30 mouse cellular contexts compared by ENCODE assay signal in genomic region chr6:115782781-115783180, GRCm38 (mm10). TPM values are rescaled to one million over a fixed set of nuclear protein-coding genes. Genes with fewer than 3 reads are reported as not detected.
A peak's percentile ranks its signal among the peaks of the same experiment; 100 is the strongest.
DNase-seq lines count a peak whose midpoint lies in the region; ATAC-seq and TF ChIP-seq lines count a peak whose summit lies in the region.
"Had no signal": no experiment of that assay in that cellular context is flagged by ENCODE, and none has a peak within 500 bp of the region (broad histone marks: within the 10 kb centered on the region; RNA-seq: fewer than 3 reads in every experiment).

No protein-coding gene starts in this region.

- peak overlapping the region; percentile 30; the same call in 1 of the 2 replicates for H3K27ac ChIP-seq in heart, postnatal 0 days (ENCODE audit: low read depth)
- H3K27ac ChIP-seq in heart, embryonic 11.5 days (ENCODE audit: low read depth, low read length) = no peak overlapping the region
- H3K27ac ChIP-seq in stomach, postnatal 0 days (replicated peaks) = no peak overlapping the region
- H3K27ac ChIP-seq in intestine, embryonic 15.5 days = no peak overlapping the region
- H3K27ac ChIP-seq: embryonic facial prominence, embryonic 12.5 days; hindbrain, embryonic 13.5 days; left cerebral cortex, adult 2 months; limb, embryonic 12.5 days; neural tube, embryonic 13.5 days had no signal

- H3K4me3 ChIP-seq in heart, postnatal 0 days (ENCODE audit: low read depth, low read length) = no peak overlapping the region
- no peak overlapping the region for H3K4me3 ChIP-seq in heart, embryonic 11.5 days (ENCODE audit: low read depth, low read length)
- H3K4me3 ChIP-seq in stomach, postnatal 0 days (ENCODE audit: low read depth, low read length) = no peak overlapping the region
- H3K4me3 ChIP-seq in intestine, embryonic 15.5 days (replicated peaks) = no peak overlapping the region
- H3K4me3 ChIP-seq: embryonic facial prominence, embryonic 12.5 days; hindbrain, embryonic 13.5 days; left cerebral cortex, adult 2 months; limb, embryonic 12.5 days; neural tube, embryonic 13.5 days had no signal

- no peak for TF ChIP-seq CTCF in heart, postnatal 0 days (IDR thresholded peaks at IDR 0.05; ENCODE audit: low read depth)
- TF ChIP-seq CTCF in stomach, postnatal 0 days (IDR thresholded peaks at IDR 0.05; ENCODE audit: low read depth) = no peak

- no peaks in the 10 kb centered on the region for H3K27me3 ChIP-seq in heart, postnatal 0 days (ENCODE audit: control insufficient read depth, insufficient read depth, low read length)
- no peaks in the 10 kb centered on the region for H3K27me3 ChIP-seq in heart, embryonic 11.5 days (ENCODE audit: control insufficient read depth, insufficient read depth, low read length)
- no peaks in the 10 kb centered on the region for H3K27me3 ChIP-seq in stomach, postnatal 0 days (ENCODE audit: control insufficient read depth, insufficient read depth, low read length)
- H3K27me3 ChIP-seq in intestine, embryonic 15.5 days (replicated peaks) = no peaks in the 10 kb centered on the region
- H3K27me3 ChIP-seq: embryonic facial prominence, embryonic 12.5 days; hindbrain, embryonic 13.5 days; limb, embryonic 12.5 days; neural tube, embryonic 13.5 days had no signal

- H3K4me1 ChIP-seq in heart, postnatal 0 days (ENCODE audit: control insufficient read depth, insufficient read depth) = no peaks in the 10 kb centered on the region
- no peaks in the 10 kb centered on the region for H3K4me1 ChIP-seq in heart, embryonic 11.5 days (ENCODE audit: control insufficient read depth, insufficient read depth, low read length)
- H3K4me1 ChIP-seq in stomach, postnatal 0 days (replicated peaks; ENCODE audit: control insufficient read depth, insufficient read depth) = no peaks in the 10 kb centered on the region
- no peaks in the 10 kb centered on the region for H3K4me1 ChIP-seq in intestine, embryonic 15.5 days (replicated peaks)
- H3K4me1 ChIP-seq: embryonic facial prominence, embryonic 12.5 days; limb, embryonic 12.5 days had no signal

- TF ChIP-seq EP300 in heart, postnatal 0 days (IDR thresholded peaks at IDR 0.05; ENCODE audit: low read depth) = no peak
- TF ChIP-seq EP300 in stomach, postnatal 0 days (optimal IDR thresholded peaks at IDR 0.05) = no peak

- H3K36me3 ChIP-seq in heart, postnatal 0 days (replicated peaks; ENCODE audit: control insufficient read depth, insufficient read depth, low read length) = peaks cover 91% of the 10 kb centered on the region
- peaks cover 63% of the 10 kb centered on the region for H3K36me3 ChIP-seq in heart, embryonic 11.5 days (ENCODE audit: control insufficient read depth, insufficient read depth, low read length)
- H3K36me3 ChIP-seq in stomach, postnatal 0 days (ENCODE audit: control insufficient read depth, insufficient read depth, low read length) = peaks cover 4% of the 10 kb centered on the region; the same call in 1 of the 2 replicates
- peaks cover 36% of the 10 kb centered on the region for H3K36me3 ChIP-seq in intestine, embryonic 15.5 days

- no peaks in the 10 kb centered on the region for H3K9me3 ChIP-seq in heart, postnatal 0 days (replicated peaks; ENCODE audit: control insufficient read depth, low read length)
- H3K9me3 ChIP-seq in heart, embryonic 11.5 days (replicated peaks; ENCODE audit: control insufficient read depth, low read length) = no peaks in the 10 kb centered on the region
- no peaks in the 10 kb centered on the region for H3K9me3 ChIP-seq in stomach, postnatal 0 days (ENCODE audit: control insufficient read depth, low read length)
- H3K9me3 ChIP-seq in intestine, embryonic 15.5 days = no peaks in the 10 kb centered on the region
- H3K9me3 ChIP-seq: embryonic facial prominence, embryonic 12.5 days; hindbrain, embryonic 13.5 days; limb, embryonic 12.5 days; neural tube, embryonic 13.5 days had no signal

- peak; percentile 24; the same call in 1 of the 2 replicates for ATAC-seq in heart, postnatal 0 days (ENCODE audit: insufficient read depth, low read depth)
- ATAC-seq in heart, embryonic 11.5 days (replicated peaks; ENCODE audit: insufficient number of reproducible peaks, low FRiP score, low TSS enrichment) = no peak
- ATAC-seq in stomach, postnatal 0 days (ENCODE audit: low FRiP score, low TSS enrichment) = peak; percentile 38; the same call in 1 of the 2 replicates
- ATAC-seq in intestine, embryonic 15.5 days = no peak
- ATAC-seq: forebrain, embryonic 14.5 days; intestine, postnatal 0 days; midbrain, embryonic 16.5 days had no signal

- WGBS in heart, postnatal 0 days = 66% methylated on average over 3 of the region's 3 CpGs
- WGBS in heart, embryonic 11.5 days (ENCODE audit: insufficient replicate concordance) = 80% methylated on average over 3 of the region's 3 CpGs
- WGBS in stomach, postnatal 0 days = 88% methylated on average over 3 of the region's 3 CpGs
- 88% methylated on average over 3 of the region's 3 CpGs for WGBS in intestine, embryonic 15.5 days

- no peak overlapping the region for H3K4me2 ChIP-seq in heart, postnatal 0 days (ENCODE audit: low read depth, low read length)
- H3K4me2 ChIP-seq in heart, embryonic 11.5 days = no peak overlapping the region
- no peak overlapping the region for H3K4me2 ChIP-seq in stomach, postnatal 0 days (replicated peaks; ENCODE audit: low read depth)
- H3K4me2 ChIP-seq in intestine, embryonic 15.5 days (replicated peaks) = no peak overlapping the region
- H3K4me2 ChIP-seq: embryonic facial prominence, embryonic 12.5 days; hindbrain, embryonic 13.5 days; limb, embryonic 12.5 days; midbrain, embryonic 11.5 days; neural tube, embryonic 13.5 days had no signal

- peak; percentile 77 to 86 for DNase-seq in adrenal gland, adult (ENCODE audit: inconsistent age in 2 of 2, low spot score in 1 of 2)
- no peak for DNase-seq in adrenal gland, postnatal 25 days
- no peak for DNase-seq in heart, postnatal 0 days (ENCODE audit: low spot score)
- peak; percentile 61 for DNase-seq in ZHBTc4 (ENCODE audit: low read depth, low spot score)
- no peak for DNase-seq in stomach, postnatal 0 days (ENCODE audit: low spot score)
- DNase-seq in urinary bladder, postnatal 36 days (ENCODE audit: low spot score in 2 of 2) = no peak
- DNase-seq: cerebellum, adult 11-12 months; cerebellum, adult 9-11 months; embryo, embryonic 11 days; gastrocnemius, postnatal 25 days; heart, adult 18-20 months; heart, postnatal 4 days; kidney, adult 9 months; kidney, postnatal 10 days; lung, postnatal 36 days; right cerebral cortex, postnatal 14 days; thymus, postnatal 14 days had no signal

- H3K9ac ChIP-seq in heart, postnatal 0 days (replicated peaks; ENCODE audit: low read depth, low read length) = no peak overlapping the region
- H3K9ac ChIP-seq in heart, embryonic 11.5 days (ENCODE audit: low read depth, low read length) = no peak overlapping the region
- no peak overlapping the region for H3K9ac ChIP-seq in stomach, postnatal 0 days (ENCODE audit: low read length)
- no peak overlapping the region for H3K9ac ChIP-seq in intestine, embryonic 15.5 days
- H3K9ac ChIP-seq: embryonic facial prominence, embryonic 12.5 days; hindbrain, embryonic 13.5 days; limb, embryonic 12.5 days; neural tube, embryonic 13.5 days had no signal

RNA-seq across cellular contexts. Expression of gene Cand2, which starts 8.4 kb away (rescaled TPM):
- total RNA-seq in adrenal gland, postnatal 25 days (2021) = 11.2 and 14.1 TPM in 2 replicates
- total RNA-seq in heart, postnatal 0 days (2014; rRNA removed; ENCODE audit: low replicate concordance) = 50.9 and 56.5 TPM in 2 replicates
- polyA plus RNA-seq in heart, postnatal 0 days (2015; fragmentation: Nextera tagmentation; extraction: Ambion mirVana) = 29.2 and 30.0 TPM in 2 replicates
- polyA plus RNA-seq in heart, embryonic 11.5 days (2014; fragmentation: Nextera tagmentation; extraction: Ambion mirVana) = 38.8 and 50.8 TPM in 2 replicates
- polyA plus RNA-seq in stomach, postnatal 0 days (2015; fragmentation: Nextera tagmentation; extraction: Ambion mirVana) = 3.2 and 3.5 TPM in 2 replicates
- 16.8 and 17.2 TPM in 2 replicates for polyA plus RNA-seq in intestine, embryonic 15.5 days (2015; fragmentation: Nextera tagmentation; extraction: Ambion mirVana)

RNA-seq across cellular contexts. Expression of gene Tmem40, which starts 20.6 kb away (rescaled TPM):
- not detected in 2 replicates for total RNA-seq in adrenal gland, postnatal 25 days (2021)
- 0.23 and 2.3 TPM in 2 replicates for total RNA-seq in heart, postnatal 0 days (2014; rRNA removed; ENCODE audit: low replicate concordance)
- 0.26 and 0.40 TPM in 2 replicates for polyA plus RNA-seq in heart, postnatal 0 days (2015; fragmentation: Nextera tagmentation; extraction: Ambion mirVana)
- 4.2 and 4.4 TPM in 2 replicates for polyA plus RNA-seq in heart, embryonic 11.5 days (2014; fragmentation: Nextera tagmentation; extraction: Ambion mirVana)
- polyA plus RNA-seq in stomach, postnatal 0 days (2015; fragmentation: Nextera tagmentation; extraction: Ambion mirVana) = 90.6 and 100.0 TPM in 2 replicates
- 0.78 and 1.2 TPM in 2 replicates for polyA plus RNA-seq in intestine, embryonic 15.5 days (2015; fragmentation: Nextera tagmentation; extraction: Ambion mirVana)
- total RNA-seq: liver, adult 2 months had no signal
- polyA plus RNA-seq: liver, adult 2 months; small intestine, adult 2 months had no signal

RNA-seq across cellular contexts. Expression of gene Rpl32, which starts 25.8 kb away (rescaled TPM):
- 1,141 and 1,199 TPM in 2 replicates for total RNA-seq in adrenal gland, postnatal 25 days (2021)
- total RNA-seq in heart, postnatal 0 days (2014; rRNA removed; ENCODE audit: low replicate concordance) = 1,019 and 1,034 TPM in 2 replicates
- polyA plus RNA-seq in heart, postnatal 0 days (2015; fragmentation: Nextera tagmentation; extraction: Ambion mirVana) = 1,074 and 1,115 TPM in 2 replicates
- 1,431 and 1,576 TPM in 2 replicates for polyA plus RNA-seq in heart, embryonic 11.5 days (2014; fragmentation: Nextera tagmentation; extraction: Ambion mirVana)
- polyA plus RNA-seq in stomach, postnatal 0 days (2015; fragmentation: Nextera tagmentation; extraction: Ambion mirVana) = 2,380 and 2,431 TPM in 2 replicates
- 2,172 and 2,428 TPM in 2 replicates for polyA plus RNA-seq in intestine, embryonic 15.5 days (2015; fragmentation: Nextera tagmentation; extraction: Ambion mirVana)

RNA-seq across cellular contexts. Expression of gene Efcab12, which starts 55.4 kb away (rescaled TPM):
- total RNA-seq in adrenal gland, postnatal 25 days (2021) = 1.9 TPM in 1 of 2 replicates, not detected in the other
- total RNA-seq in heart, postnatal 0 days (2014; rRNA removed; ENCODE audit: low replicate concordance) = 1.5 TPM in 1 of 2 replicates, not detected in the other
- 0.29 and 0.30 TPM in 2 replicates for polyA plus RNA-seq in heart, postnatal 0 days (2015; fragmentation: Nextera tagmentation; extraction: Ambion mirVana)
- 0.50 and 0.63 TPM in 2 replicates for polyA plus RNA-seq in heart, embryonic 11.5 days (2014; fragmentation: Nextera tagmentation; extraction: Ambion mirVana)
- 0.17 and 0.29 TPM in 2 replicates for polyA plus RNA-seq in stomach, postnatal 0 days (2015; fragmentation: Nextera tagmentation; extraction: Ambion mirVana)
- polyA plus RNA-seq in intestine, embryonic 15.5 days (2015; fragmentation: Nextera tagmentation; extraction: Ambion mirVana) = 0.42 and 0.49 TPM in 2 replicates

Comparison
In these comparisons a context has a peak if more than half of its experiments do, and no peak if none do; other contexts are left out.
1. DNase-seq: peak in adrenal gland, adult (2 of 2) and ZHBTc4 (single experiment); none in adrenal gland, postnatal 25 days (single experiment), heart, postnatal 0 days (single experiment), stomach, postnatal 0 days (single experiment) and urinary bladder, postnatal 36 days (0 of 2).
2. ATAC-seq: peak in heart, postnatal 0 days (single experiment) and stomach, postnatal 0 days (single experiment); none in heart, embryonic 11.5 days (single experiment) and intestine, embryonic 15.5 days (single experiment).
3. RNA of gene Tmem40, which starts 20.6 kb away (polyA plus RNA-seq): 90.6 to 100.0 TPM in stomach, postnatal 0 days; 4.2 to 4.4 TPM in heart, embryonic 11.5 days, 0.78 to 1.2 TPM in intestine, embryonic 15.5 days and 0.26 to 0.40 TPM in heart, postnatal 0 days; every median in the first group is over 10 times any median in the second.